Mouse (Mus musculus) erythroblast, embryonic 14.5 days (primary cell): ENCODE data around the gene Olfr961. TPM values are rescaled to one million over a fixed set of nuclear protein-coding genes. Genes with fewer than 3 reads are reported as not detected.

Experiments
- H3K27me3 ChIP-seq: 2 replicates; pipeline ENCODE4 v1.6.1; 2012; ENCODE audit warnings: inconsistent platforms; ENCODE audit not compliant: control insufficient read depth
- H3K36me3 ChIP-seq: 2 replicates; pipeline ENCODE4 v1.6.1; 2012; ENCODE audit warnings: mild to moderate bottlenecking, inconsistent platforms; ENCODE audit not compliant: control insufficient read depth
- H3K4me1 ChIP-seq: 2 replicates; pipeline ENCODE4 v1.6.1; 2012; ENCODE audit warnings: inconsistent platforms; ENCODE audit not compliant: control insufficient read depth
- H3K4me3 ChIP-seq: replicated peaks from 2 replicates; pipeline ENCODE3; 2012; ENCODE audit warnings: moderate library complexity, mild to moderate bottlenecking, inconsistent platforms
- H3K9me3 ChIP-seq: 2 replicates; pipeline ENCODE4 v1.6.1; 2012; ENCODE audit warnings: low read length, inconsistent platforms, mixed read lengths; ENCODE audit not compliant: control insufficient read depth
- GATA1 ChIP-seq: IDR thresholded peaks from 2 replicates; pipeline ENCODE4 v1.6.1; 2012; ENCODE audit warnings: low read length, inconsistent platforms, mixed read lengths
- TAL1 ChIP-seq: IDR thresholded peaks from 3 replicates; pipeline ENCODE4 v1.6.1; 2012; ENCODE audit warnings: low read length, inconsistent platforms, mixed read lengths
- polyA plus RNA-seq: library from polyadenylated mRNA; stranded (reverse); fragments of >175 nt; gene quantifications from 2 replicates; pipeline ENCODE4 v1.2.3, GENCODE M21; 2012

The Olfr961 gene
- not detected in 2 replicates for polyA plus RNA-seq

DNA sequence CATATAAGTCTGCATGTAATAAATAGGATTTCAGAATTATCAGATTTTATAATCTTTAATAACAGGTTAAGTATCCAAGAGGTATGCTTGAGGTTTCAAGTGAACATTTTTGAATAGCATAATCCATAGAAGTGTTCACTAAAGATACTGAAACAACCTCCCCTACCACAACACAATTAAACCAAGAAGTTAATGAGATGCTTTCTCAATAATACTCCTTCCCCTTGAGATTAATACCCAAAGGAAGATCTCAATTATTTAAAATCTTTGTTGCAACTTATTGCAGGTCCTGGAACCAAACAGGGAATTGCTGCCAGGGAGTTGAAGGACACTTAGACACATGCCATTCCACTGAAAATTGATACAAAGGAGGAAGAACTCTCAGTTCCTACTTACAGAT, at the start of gene Olfr961:
Olfr961 (plus strand) TSS at position 301 of the 400 bp plus-strand sequence.
- TF ChIP-seq GATA1 (no peak), TAL1 (no peak)
- H3K9me3 ChIP-seq: no peaks in the 10 kb centered on the region
- no peaks in the 10 kb centered on the region for H3K36me3 ChIP-seq
- no peaks in the 10 kb centered on the region for H3K4me1 ChIP-seq
- H3K4me3 ChIP-seq: no peak within 1 kb of the TSS
- no peaks in the 10 kb centered on the region for H3K27me3 ChIP-seq

DNA sequence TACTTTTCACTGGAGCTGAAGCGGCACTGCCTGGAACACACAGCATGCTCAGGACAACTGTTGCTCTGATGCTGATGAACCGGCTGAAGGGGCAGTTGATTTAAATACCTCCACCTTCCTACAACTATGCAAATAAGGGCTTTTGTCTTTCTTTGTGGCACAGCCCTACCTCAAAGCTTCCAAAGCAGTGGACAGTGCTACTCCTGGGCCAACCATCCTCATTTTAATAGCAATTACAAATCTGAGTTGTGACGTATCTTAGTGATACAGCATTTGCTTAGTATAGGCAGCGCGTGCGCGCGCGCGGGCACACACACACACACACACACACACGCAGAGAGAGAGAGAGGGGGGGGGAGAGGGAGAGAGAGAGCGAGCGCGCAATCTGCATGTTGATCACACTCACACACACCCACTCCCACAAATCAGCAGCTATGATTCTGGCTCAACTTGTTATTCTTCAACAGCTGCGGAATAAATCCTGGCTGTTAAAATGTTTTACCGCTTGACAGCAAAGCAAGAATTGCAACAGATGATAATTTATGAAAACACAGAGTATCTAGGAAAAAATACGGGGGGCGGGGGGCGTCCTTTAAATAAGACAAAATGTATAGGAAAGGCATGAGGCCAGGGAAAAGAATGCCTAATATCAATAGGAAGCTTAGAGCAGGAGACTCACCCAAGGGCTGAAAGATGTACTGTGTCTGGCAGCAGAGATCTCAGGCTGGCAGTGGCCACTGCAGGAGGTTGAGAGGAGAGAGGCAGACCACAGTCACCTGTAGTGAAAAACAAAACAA, 42.2 kb upstream of the Olfr961 start:
- no peaks in the 10 kb centered on the region for H3K9me3 ChIP-seq
- H3K27me3 ChIP-seq: peaks cover 16% of the 10 kb centered on the region
- no peaks in the 10 kb centered on the region for H3K36me3 ChIP-seq
- no peak for TF ChIP-seq TAL1
- no peak for TF ChIP-seq GATA1
- H3K4me1 ChIP-seq: no peaks in the 10 kb centered on the region
- H3K4me3 ChIP-seq: no peak overlapping the region

DNA sequence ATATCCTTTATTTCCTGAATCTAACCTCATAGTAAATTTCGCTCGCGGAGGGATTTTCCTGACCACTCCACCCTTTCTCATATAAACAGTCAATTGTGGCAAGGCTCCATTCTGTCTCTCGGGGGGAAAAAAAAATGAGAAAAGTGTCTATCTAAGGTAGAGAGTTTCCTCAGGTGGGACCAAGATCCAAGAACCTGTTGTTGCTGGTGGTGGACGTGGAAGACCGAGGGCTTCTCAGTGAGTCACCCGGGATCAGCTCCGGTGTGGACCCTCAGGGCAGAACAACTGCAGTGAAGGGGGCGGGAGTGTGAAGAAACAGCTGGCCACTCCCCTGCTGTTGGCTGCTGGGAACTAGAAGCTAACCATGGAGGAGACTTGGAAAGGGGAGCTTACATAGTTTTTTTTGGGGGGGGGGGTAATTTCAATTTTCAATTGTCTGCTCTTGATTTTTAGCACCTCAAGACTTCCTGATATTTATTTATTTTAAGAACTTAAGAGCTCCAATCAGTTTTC, 41.5 kb upstream of the Olfr961 start:
- no peak for TF ChIP-seq GATA1
- TF ChIP-seq TAL1: no peak
- Histone ChIP-seq H3K36me3 (no peaks in the 10 kb centered on the region), H3K9me3 (no peaks in the 10 kb centered on the region), H3K4me3 (no peak overlapping the region), H3K4me1 (no peaks in the 10 kb centered on the region), H3K27me3 (peaks cover 16% of the 10 kb centered on the region)

DNA sequence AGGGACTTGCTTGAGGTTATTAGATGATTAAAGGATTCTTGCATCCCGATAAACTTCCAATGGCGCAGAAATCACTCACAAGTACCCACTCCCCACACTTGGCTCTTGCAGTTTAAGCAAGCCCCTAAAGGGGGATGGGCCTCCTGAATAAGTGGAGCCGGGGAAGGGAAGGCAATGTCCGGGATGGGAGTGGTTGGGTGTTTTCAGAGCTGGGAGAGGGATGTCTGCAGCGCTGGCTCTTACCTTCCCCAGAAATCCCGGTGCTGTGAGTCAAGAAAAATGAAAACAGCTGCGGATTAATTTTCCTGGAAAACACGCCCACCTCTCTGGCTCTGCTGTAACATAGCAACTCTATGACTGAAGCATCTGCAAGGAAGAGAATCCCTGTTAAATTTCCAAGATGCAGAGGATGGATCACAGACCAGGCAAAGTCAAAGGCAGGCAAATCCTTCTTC, 40.9 kb upstream of the Olfr961 start, which contains the start of gene AW551984:
AW551984 (minus strand) TSS at position 405 of the 455 bp plus-strand sequence.
- no peaks in the 10 kb centered on the region for H3K4me1 ChIP-seq
- peaks cover 16% of the 10 kb centered on the region for H3K27me3 ChIP-seq
- H3K36me3 ChIP-seq: no peaks in the 10 kb centered on the region
- TF ChIP-seq TAL1: no peak
- no peak for TF ChIP-seq GATA1
- H3K9me3 ChIP-seq: no peaks in the 10 kb centered on the region
- H3K4me3 ChIP-seq: no peak within 1 kb of the TSS

DNA sequence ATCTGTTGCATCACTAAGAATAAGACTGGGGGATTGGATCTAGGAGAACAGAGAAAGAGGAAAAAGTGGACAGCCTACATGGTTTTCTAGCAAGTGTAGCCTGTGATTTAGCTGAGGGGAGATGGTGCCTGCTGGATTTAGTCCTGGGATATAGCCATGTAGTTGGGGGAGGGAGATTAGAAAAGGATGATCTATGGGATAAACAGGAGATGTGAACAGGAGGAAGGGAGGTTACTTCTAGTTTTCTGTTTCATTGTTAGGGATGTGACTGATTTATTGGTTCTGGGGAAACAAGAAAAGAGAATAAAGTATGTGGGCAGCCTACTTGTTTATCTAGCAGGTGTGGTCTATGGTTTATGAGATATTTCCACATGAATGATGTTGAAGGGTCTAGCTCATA, 36.4 kb upstream of the Olfr961 start:
- no peak overlapping the region for H3K4me3 ChIP-seq
- no peaks in the 10 kb centered on the region for H3K4me1 ChIP-seq

DNA sequence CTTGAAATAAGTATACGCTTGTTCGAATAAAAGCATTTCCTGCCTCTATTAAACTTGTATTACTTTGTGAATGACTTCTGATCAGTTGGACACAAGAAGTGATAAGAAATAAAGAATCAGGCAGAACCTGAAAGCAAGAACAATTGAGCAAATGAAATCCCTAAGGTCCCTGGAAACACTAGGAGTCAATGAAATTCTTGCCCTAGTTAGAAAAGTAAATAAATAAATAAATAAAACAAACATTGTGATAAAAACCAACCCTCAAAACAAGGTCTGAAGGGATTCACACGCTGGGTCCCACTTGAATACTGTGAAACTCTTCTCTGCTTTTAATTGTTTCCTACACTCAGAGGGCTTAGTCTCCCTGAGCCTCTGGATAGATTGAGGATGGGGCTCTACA, 34.5 kb upstream of the Olfr961 start, which contains the start of gene Olfr148:
Olfr148 (plus strand) TSS at position 301 of the 400 bp plus-strand sequence.
- H3K4me3 ChIP-seq: no peak within 1 kb of the TSS
- H3K36me3 ChIP-seq: no peaks in the 10 kb centered on the region
- no peaks in the 10 kb centered on the region for H3K4me1 ChIP-seq
- no peaks in the 10 kb centered on the region for H3K27me3 ChIP-seq
- TF ChIP-seq TAL1 (no peak), GATA1 (no peak)
- no peaks in the 10 kb centered on the region for H3K9me3 ChIP-seq

More for the DNA sequence above, 36.4 kb upstream of the Olfr961 start:
- TF ChIP-seq GATA1 (no peak), TAL1 (no peak)
- Histone ChIP-seq H3K9me3 (no peaks in the 10 kb centered on the region), H3K36me3 (no peaks in the 10 kb centered on the region), H3K27me3 (peaks cover 7% of the 10 kb centered on the region)

DNA sequence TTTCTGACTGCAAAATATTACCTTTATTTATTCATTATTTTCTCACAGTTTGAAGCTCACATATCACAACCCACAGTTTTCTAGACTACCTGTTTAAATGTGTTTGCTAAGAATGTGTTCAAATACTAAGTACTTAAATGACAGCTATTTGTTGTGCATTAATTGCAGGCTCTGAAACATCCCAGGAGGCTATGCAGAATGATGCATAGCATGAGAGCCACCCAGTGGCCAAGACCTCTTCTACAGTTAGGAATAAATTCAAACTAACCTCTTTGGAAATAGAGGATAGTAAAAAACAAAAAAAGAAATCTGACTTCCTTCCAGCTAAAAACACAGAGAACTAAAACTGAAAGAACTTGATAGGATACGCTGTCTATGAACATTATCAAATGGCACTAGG, 32.9 kb upstream of the Olfr961 start:
- TF ChIP-seq TAL1: no peak
- H3K9me3 ChIP-seq: no peaks in the 10 kb centered on the region

DNA sequence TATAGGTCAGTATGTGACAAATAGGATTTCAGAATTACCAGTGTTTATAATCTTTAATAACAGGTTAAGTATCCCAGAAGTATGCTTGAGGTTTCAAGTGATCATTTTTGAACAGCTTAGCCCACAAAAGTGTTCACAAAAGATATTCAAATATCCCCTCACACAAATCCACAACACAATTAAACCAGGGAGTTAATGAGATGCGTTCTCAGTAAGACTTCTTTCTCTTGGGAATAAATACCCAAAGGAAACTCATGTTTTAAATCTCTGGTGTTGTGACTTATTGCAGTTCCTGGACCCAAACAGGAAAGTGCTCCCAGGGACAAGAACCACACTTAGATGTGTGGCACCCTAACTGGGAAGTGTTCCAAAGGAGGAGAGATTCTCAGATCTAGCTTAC, 23.8 kb upstream of the Olfr961 start, which contains the start of gene Olfr960:
Olfr960 (plus strand) TSS at position 301 of the 400 bp plus-strand sequence.
- Histone ChIP-seq H3K36me3 (no peaks in the 10 kb centered on the region), H3K4me1 (no peaks in the 10 kb centered on the region), H3K27me3 (no peaks in the 10 kb centered on the region), H3K9me3 (peaks cover 2% of the 10 kb centered on the region; the same call in 1 of the 2 replicates), H3K4me3 (no peak within 1 kb of the TSS)
- TF ChIP-seq TAL1 (no peak), GATA1 (no peak)

More for the DNA sequence above, 32.9 kb upstream of the Olfr961 start:
- no peaks in the 10 kb centered on the region for H3K36me3 ChIP-seq
- no peaks in the 10 kb centered on the region for H3K4me1 ChIP-seq
- no peaks in the 10 kb centered on the region for H3K27me3 ChIP-seq
- no peak overlapping the region for H3K4me3 ChIP-seq

DNA sequence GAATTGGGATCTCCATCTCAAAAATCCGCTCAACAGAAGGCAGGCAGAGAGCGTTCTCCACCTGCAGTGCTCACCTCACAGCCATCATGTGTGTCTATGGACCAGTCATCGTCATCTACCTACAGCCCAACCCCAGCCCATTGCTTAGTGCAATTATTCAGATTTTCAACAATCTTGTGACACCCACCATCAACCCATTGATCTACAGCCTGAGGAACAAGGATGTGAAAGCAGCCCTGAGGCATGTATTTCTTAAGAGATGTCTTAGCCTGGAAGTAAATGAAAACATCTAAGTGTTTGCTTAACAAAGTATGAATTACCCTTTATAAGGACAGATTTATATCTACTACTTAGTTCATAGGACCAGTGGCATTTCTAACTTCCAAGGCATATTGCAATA, 21.1 kb upstream of the Olfr961 start:
- no peaks in the 10 kb centered on the region for H3K27me3 ChIP-seq
- no peaks in the 10 kb centered on the region for H3K36me3 ChIP-seq
- TF ChIP-seq TAL1: no peak
- no peak for TF ChIP-seq GATA1
- no peaks in the 10 kb centered on the region for H3K4me1 ChIP-seq
- no peak overlapping the region for H3K4me3 ChIP-seq
- peaks cover 2% of the 10 kb centered on the region; the same call in 1 of the 2 replicates for H3K9me3 ChIP-seq
